Mouse (Mus musculus): Measurements from ENCODE around the gene Rbfox1. TPM values are rescaled to one million over a fixed set of nuclear protein-coding genes. Genes with fewer than 3 reads are reported as not detected.

The Rbfox1 gene
- polyA plus RNA-seq, 1 experiment: not detected

DNA sequence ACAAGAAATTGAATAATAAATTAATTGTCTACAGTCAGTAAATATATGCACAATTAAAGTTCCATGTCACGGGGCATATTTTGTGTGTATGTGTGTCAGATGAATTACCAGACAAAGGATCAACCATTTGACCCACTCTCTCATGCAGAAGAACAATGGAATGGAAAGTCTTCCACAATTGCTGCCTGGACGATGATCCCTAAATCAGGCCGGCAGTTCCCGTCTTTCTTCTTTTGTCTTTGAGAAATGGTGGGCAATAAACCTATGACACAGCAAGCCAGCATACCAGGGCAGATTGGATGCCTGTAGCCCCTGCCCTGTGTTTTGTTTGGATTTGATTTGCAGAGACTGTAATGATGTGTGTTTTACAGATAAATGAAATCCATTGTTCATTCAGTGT lies 362.4 kb downstream of the Rbfox1 start:
- no peak overlapping the region for H3K4me3 ChIP-seq (ENCODE audit: insufficient read depth, low read length)
- no peak overlapping the region for H3K27ac ChIP-seq (ENCODE audit: insufficient read depth, low read depth, low read length)
- H3K4me1 ChIP-seq (ENCODE audit: control insufficient read depth, insufficient read depth, low read length): no peaks in the 10 kb centered on the region
- TF ChIP-seq POLR2A (IDR thresholded peaks at IDR 0.05; ENCODE audit: borderline replicate concordance, low read depth, low read length) (no peak), CTCF (IDR thresholded peaks at IDR 0.05; ENCODE audit: low read depth, low read length) (no peak)

GRCm38 (mm10) chr16:6264557-6264956 lies 379.4 kb downstream of the Rbfox1 start:
- H3K4me1 ChIP-seq (ENCODE audit: control insufficient read depth, insufficient read depth, low read length): no peaks in the 10 kb centered on the region
- H3K4me3 ChIP-seq (ENCODE audit: insufficient read depth, low read length): no peak overlapping the region
- no peak overlapping the region for H3K27ac ChIP-seq (ENCODE audit: insufficient read depth, low read depth, low read length)
- TF ChIP-seq CTCF (IDR thresholded peaks at IDR 0.05; ENCODE audit: low read depth, low read length) (no peak), POLR2A (IDR thresholded peaks at IDR 0.05; ENCODE audit: borderline replicate concordance, low read depth, low read length) (no peak)

DNA sequence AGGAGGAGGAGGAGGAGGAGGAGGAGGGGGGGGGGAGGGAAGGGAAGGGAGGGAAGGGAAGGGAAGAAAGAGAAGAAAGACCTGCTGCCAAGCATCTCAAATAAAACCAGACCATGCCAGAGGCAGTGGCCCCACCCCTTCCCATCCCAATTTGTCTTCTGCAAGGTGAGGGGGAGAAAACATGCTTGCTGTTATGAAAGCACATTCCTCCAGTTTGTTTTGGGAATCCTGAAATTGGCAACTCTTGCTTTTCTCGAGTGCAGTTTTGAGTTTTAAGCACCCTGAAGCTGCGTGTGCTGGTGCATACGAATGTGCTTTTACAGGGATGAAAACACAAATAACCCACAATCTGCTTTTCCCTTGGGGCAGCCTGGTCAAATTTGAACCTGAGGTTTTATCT lies 380.5 kb downstream of the Rbfox1 start:
- Histone ChIP-seq H3K27ac (ENCODE audit: insufficient read depth, low read depth, low read length) (no peak overlapping the region), H3K4me3 (ENCODE audit: insufficient read depth, low read length) (no peak overlapping the region), H3K4me1 (ENCODE audit: control insufficient read depth, insufficient read depth, low read length) (no peaks in the 10 kb centered on the region)
- TF ChIP-seq POLR2A (IDR thresholded peaks at IDR 0.05; ENCODE audit: borderline replicate concordance, low read depth, low read length) (no peak), CTCF (IDR thresholded peaks at IDR 0.05; ENCODE audit: low read depth, low read length) (no peak)

GRCm38 (mm10) chr16:6271596-6272370 lies 386.6 kb downstream of the Rbfox1 start:
- TF ChIP-seq POLR2A (IDR thresholded peaks at IDR 0.05; ENCODE audit: borderline replicate concordance, low read depth, low read length) (no peak), CTCF (IDR thresholded peaks at IDR 0.05; ENCODE audit: low read depth, low read length) (no peak)
- Histone ChIP-seq H3K4me1 (ENCODE audit: control insufficient read depth, insufficient read depth, low read length) (no peaks in the 10 kb centered on the region), H3K4me3 (ENCODE audit: insufficient read depth, low read length) (no peak overlapping the region), H3K27ac (ENCODE audit: insufficient read depth, low read depth, low read length) (no peak overlapping the region)

GRCm38 (mm10) chr16:6283496-6283895 lies 398.3 kb downstream of the Rbfox1 start:
- no peak overlapping the region for H3K27ac ChIP-seq (ENCODE audit: insufficient read depth, low read depth, low read length)
- no peak for TF ChIP-seq CTCF (IDR thresholded peaks at IDR 0.05; ENCODE audit: low read depth, low read length)
- no peak for TF ChIP-seq POLR2A (IDR thresholded peaks at IDR 0.05; ENCODE audit: borderline replicate concordance, low read depth, low read length)
- H3K4me1 ChIP-seq (ENCODE audit: control insufficient read depth, insufficient read depth, low read length): no peaks in the 10 kb centered on the region
- H3K4me3 ChIP-seq (ENCODE audit: insufficient read depth, low read length): no peak overlapping the region

- Histone ChIP-seq H3K4me1 (ENCODE audit: control insufficient read depth, insufficient read depth, low read length) (no peaks in the 10 kb centered on the region), H3K4me3 (ENCODE audit: insufficient read depth, low read length) (no peak overlapping the region), H3K27ac (ENCODE audit: insufficient read depth, low read depth, low read length) (no peak overlapping the region)
- TF ChIP-seq POLR2A (IDR thresholded peaks at IDR 0.05; ENCODE audit: borderline replicate concordance, low read depth, low read length) (no peak), CTCF (IDR thresholded peaks at IDR 0.05; ENCODE audit: low read depth, low read length) (no peak)
These were observed 399.2 kb downstream of the Rbfox1 start for GRCm38 (mm10) chr16:6284317-6284716.

GRCm38 (mm10) chr16:6287699-6288098 lies 402.5 kb downstream of the Rbfox1 start:
- no peak overlapping the region for H3K27ac ChIP-seq (ENCODE audit: insufficient read depth, low read depth, low read length)
- TF ChIP-seq CTCF (IDR thresholded peaks at IDR 0.05; ENCODE audit: low read depth, low read length) (no peak), POLR2A (IDR thresholded peaks at IDR 0.05; ENCODE audit: borderline replicate concordance, low read depth, low read length) (no peak)
- no peak overlapping the region for H3K4me3 ChIP-seq (ENCODE audit: insufficient read depth, low read length)
- no peaks in the 10 kb centered on the region for H3K4me1 ChIP-seq (ENCODE audit: control insufficient read depth, insufficient read depth, low read length)

- no peak overlapping the region for H3K27ac ChIP-seq (ENCODE audit: insufficient read depth, low read depth, low read length)
- TF ChIP-seq CTCF (IDR thresholded peaks at IDR 0.05; ENCODE audit: low read depth, low read length) (no peak), POLR2A (IDR thresholded peaks at IDR 0.05; ENCODE audit: borderline replicate concordance, low read depth, low read length) (no peak)
- H3K4me3 ChIP-seq (ENCODE audit: insufficient read depth, low read length): no peak overlapping the region
- no peaks in the 10 kb centered on the region for H3K4me1 ChIP-seq (ENCODE audit: control insufficient read depth, insufficient read depth, low read length)
These were observed 415.0 kb downstream of the Rbfox1 start for GRCm38 (mm10) chr16:6300112-6300511.

DNA sequence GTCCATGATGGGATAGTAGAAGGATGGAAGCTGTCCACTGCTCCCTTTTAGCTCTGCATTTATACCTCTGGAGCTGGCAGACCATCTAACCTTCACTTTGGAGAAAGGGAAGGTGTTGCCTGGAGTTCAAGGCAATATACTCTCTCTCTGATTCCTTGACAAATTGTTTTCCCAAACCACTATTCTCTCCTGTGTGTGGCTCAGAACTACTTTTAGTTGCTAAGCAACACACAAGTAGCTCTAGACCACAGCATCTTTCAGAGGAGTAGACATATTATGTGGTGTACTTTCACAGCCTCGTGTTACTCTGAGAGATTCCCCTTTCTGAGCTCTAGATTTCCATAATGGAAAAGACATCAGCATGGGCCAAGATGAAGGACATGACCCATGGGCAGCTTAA lies 417.9 kb downstream of the Rbfox1 start:
- no peak for TF ChIP-seq POLR2A (IDR thresholded peaks at IDR 0.05; ENCODE audit: borderline replicate concordance, low read depth, low read length)
- no peak for TF ChIP-seq CTCF (IDR thresholded peaks at IDR 0.05; ENCODE audit: low read depth, low read length)
- Histone ChIP-seq H3K4me3 (ENCODE audit: insufficient read depth, low read length) (no peak overlapping the region), H3K27ac (ENCODE audit: insufficient read depth, low read depth, low read length) (no peak overlapping the region), H3K4me1 (ENCODE audit: control insufficient read depth, insufficient read depth, low read length) (no peaks in the 10 kb centered on the region)

GRCm38 (mm10) chr16:6309940-6310339 lies 424.8 kb downstream of the Rbfox1 start:
- Histone ChIP-seq H3K4me1 (ENCODE audit: control insufficient read depth, insufficient read depth, low read length) (no peaks in the 10 kb centered on the region), H3K27ac (ENCODE audit: insufficient read depth, low read depth, low read length) (no peak overlapping the region), H3K4me3 (ENCODE audit: insufficient read depth, low read length) (no peak overlapping the region)
- TF ChIP-seq CTCF (IDR thresholded peaks at IDR 0.05; ENCODE audit: low read depth, low read length) (no peak), POLR2A (IDR thresholded peaks at IDR 0.05; ENCODE audit: borderline replicate concordance, low read depth, low read length) (no peak)

All from bone marrow macrophage, adult 2 months (primary cell).